Mouse (Mus musculus): ENCODE results near the gene Ppfibp2.

GRCm38 (mm10) chr7:107730587-107730986 lies 135.6 kb downstream of the Ppfibp2 start:
- TF ChIP-seq EP300 (IDR thresholded peaks at IDR 0.05) (no peak), CTCF (IDR thresholded peaks at IDR 0.05) (no peak)

All from lung, postnatal 0 days (tissue).